Mouse (Mus musculus): Measurements from ENCODE around the gene Myl6.

The Myl6 gene

DNA sequence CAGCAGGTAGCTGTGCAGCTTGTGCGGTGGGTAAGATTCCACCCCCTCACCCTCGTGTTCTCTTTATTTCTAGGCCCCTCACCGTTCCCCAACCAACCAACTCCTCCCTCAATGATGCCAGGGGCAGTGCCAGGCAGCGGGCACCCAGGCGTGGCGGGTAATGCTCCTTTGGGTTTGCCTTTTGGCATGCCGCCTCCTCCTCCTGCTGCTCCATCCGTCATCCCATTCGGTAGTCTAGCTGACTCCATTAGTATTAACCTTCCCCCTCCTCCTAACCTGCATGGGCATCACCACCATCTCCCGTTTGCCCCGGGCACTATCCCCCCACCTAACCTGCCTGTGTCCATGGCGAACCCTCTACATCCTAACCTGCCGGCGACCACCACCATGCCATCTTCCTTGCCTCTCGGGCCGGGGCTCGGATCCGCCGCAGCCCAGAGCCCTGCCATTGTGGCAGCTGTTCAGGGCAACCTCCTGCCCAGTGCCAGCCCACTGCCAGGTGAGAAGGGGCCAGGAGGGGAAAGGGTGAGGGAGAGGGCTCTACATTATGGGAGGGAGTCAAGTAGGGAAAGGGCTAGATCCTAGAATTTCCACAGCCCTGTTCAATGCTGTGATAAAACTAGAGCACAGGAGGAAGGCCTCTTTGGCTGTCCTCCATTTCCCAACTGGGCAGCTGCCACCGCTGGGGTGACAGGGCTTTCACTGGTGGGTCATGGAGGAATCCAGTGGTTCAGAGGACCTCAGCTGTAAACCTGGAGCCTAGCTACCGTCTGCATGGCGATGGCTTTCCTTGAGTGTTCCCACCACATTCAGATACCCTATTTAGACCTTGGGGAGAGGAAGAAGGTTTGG is 5.9 kb downstream of the Myl6 start:
- DNase-seq = no peak

DNA sequence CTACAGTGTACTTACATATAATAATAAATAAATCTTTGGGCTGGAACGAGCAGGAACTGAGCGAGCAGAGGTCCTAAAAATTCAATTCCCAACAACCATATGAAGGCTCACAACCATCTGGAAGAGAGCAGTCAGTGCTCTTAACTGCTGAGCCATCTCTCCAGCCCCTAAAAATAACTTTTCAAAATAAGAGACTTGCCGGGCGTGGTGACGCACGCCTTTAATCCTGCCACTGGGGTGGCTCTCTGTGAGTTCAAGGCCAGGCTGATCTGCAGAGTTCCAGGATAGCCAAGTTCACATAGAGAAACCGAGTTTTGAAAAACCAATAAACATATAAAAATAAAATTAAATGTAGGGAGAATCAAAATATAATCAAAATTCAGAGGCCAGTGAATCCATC is 7.6 kb downstream of the Myl6 start:
- DNase-seq = no peak

DNA sequence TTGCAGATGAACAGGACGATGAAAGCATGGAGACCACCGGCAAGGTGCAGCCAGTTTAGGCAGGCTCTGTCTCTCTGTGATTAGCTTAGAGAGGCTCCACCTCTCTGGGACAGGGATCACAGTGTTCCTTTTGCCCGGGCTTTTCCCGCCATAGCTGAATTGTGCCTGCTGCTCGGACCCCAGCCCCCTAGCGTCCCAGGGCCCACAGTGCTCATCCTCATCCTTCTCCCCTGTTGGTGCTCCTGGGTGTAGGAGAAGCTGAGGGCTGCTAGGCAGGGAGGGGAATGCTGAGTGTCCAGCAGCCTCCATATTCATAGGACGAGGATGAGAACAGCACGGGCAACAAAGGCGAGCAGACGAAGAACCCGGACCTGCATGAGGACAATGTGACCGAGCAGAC is 19.6 kb downstream of the Myl6 start:
- no peak for DNase-seq

DNA sequence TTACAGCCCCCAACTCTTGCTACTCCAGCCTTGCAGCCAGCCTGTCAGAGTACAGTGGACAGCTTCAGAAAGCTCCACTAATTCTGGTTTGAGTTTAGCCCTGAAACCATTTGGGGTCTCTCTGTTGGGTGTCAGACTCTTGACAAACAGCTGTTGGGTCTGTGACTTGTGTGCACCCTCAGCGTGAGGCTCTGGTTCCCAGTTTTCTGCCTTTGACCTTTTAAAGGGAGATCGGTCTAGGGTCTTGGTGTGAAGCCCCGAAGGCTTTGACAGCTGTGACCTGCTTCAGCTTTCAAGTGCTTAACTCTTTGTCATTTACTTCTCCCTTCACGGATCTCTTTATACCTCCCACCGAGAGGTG is 33.7 kb downstream of the Myl6 start:
- DNase-seq = no peak

DNA sequence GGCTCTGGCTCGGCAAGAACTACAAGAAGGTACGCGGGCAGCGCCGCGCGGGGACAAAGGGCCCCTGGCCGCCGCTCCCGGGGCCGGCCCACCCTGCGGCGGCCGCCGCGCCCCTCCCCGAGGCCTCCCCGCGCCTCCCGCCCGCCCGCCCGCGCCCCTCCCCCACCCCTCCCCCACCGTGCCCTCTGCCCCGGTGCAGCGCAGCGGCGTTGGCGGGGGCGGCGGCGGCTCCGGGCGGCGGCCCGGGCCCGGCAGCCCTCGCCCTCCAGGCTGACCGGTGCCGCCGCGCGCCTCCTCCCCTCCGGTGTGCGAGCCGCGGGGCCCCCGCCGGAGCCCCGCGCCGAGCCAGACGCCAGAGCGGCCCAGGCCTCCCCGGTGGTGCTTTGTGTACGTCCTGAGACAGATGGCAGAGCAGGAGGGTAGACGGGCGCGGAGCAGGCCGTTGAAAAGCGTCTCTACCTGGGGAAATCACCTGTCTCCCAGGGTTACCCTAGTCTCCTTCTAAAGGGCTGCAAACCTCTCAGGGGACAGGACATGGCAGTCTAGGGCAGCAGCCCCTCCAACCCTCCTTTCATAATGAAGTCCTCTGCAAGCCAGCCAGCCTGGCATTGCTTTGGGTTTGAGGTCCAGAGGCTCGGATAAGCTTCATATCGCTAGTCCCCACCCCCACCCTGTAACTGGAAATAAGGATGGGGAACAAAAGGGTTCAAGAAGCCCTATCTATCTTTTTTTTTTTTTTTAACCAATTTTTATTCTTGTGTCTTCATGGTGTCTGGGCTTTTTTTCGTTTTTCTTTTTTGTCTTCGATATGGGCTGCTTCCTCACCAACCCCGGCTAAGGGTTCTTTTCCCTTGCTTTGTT is 34.3 kb downstream of the Myl6 start:
- peak in 1 of 2 experiments; percentile 46 for DNase-seq

DNA sequence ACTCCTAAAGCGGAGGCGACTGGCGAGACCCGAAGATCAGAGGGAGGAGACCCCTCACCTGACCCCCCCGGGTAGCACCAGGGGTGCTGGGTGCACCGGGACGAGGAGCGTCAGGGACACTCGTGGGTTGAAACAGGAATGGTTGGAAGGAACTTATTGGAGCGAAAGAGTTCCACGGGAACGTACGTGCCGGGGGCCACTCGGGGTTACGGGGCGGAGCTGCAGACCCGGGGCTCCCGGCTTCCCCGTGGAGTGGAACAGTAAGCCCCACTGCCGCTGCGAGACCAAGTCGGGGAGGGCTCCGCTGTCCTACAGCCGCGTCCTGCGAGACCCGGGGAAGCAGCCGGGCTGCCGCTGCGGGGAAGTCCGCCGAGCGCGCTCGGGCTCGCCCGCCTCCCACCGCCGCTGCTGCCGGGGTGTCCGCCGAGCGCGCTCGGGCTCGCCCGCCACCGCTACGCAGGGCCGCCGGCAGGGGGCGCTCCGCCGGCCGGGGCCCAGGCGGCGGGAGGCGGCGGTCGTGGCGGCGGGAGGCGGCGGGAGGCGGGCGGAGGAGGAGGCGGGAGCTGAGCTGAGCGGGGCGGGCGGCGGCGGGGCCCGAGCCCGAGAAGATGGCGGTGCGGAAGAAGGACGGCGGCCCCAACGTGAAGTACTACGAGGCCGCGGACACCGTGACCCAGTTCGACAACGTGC is 35.1 kb downstream of the Myl6 start, which contains the start of gene Smarcc2:
Gene Smarcc2, plus strand, starts transcription at position 530 of the 690 bp plus-strand sequence.
- DNase-seq = peak; percentile 90 to 93

DNA sequence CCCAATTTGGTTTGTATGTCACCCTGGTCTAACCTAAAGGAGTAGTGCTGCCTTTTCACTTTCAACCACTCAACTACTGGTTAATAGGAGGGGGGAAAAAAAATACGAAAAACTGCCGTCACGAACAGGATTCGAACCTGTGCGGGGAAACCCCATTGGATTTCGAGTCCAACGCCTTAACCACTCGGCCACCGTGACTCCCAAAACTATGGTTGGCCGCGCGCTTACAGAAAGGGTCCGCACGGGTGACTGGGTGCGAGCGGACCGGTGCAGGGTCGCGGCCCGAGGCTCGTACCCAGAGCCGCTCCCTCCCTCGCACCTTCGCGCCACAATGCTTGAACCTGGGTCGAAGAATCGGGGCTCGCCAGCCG is 35.6 kb downstream of the Myl6 start:
- peak; percentile 90 to 94 for DNase-seq

DNA sequence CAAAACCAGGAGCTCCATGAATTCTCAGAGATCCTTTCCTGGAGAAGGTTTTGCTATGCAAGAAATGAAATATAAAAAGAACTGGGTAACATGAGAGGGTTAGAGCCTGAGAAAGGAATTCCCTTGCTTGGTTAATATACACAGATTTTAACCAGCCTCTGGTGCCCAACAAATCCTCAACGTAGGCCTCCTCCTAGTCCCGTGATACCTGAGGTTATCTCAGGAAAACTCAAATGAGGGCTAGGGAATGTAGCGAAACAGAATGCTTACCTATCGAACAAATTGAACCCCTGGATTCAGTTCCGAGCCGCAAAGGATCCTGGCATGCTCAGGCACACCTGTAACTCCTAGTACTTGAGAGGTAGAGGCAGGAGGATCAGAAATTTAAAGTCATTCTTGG is 36.3 kb downstream of the Myl6 start:
- no peak for DNase-seq

DNA sequence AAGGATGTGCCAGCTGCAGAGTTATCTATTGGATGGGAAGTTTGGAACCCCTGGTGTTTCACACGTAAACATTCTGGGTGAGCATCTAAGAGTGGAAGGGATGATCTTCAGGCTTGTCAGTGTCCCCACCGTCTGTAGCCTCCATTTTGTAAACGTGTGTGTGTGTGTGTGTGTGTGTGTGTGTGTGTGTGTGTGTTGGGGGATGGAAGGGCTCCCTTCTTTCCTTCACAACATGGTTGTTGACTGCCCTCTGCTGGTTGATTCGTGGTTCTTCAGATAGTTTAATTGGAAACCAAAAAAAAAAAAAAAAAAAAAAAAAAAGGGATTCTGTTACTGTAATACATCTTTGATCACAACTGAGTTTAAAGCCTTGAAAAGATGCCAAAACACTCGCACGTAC is 38.7 kb downstream of the Myl6 start:
- DNase-seq = peak; percentile 38 to 82

DNA sequence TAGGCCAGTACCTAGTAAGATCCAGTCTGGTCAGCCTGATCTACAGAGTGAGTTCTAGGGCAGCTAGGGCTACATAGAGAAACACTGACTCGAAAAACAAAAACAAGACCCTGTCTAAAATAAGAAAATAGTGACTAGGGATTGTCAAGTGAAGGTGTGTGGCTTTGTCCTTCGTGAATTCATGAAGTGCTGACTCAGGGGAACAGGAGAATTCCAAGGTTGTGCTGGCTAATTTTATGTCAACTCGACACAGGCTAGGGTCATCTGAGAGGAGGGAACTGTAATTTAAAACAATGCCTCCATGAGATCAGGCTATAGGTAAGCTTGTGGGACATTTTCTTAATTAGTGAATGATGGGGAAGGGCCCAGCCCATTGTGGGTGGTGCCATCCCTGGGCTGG is 39.5 kb downstream of the Myl6 start:
- no peak for DNase-seq

DNA sequence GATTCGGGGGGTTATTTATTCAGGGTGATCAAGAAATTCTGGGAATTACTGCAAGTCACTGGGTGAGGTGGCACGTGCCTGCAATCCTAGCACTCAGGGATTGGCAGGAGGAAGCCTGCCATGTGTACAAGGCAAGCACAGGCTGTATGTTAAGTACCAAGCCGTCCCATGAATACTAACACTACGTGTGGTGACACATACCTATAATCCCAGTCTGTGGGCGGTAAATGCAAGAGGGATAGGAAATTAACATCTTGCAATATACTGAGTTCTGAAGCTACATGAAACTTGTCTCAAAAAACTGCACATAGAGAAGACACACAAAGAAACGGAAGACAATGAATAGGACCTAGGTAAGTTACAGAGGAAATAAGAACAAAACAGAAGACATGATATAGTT is 42.9 kb downstream of the Myl6 start:
- DNase-seq = no peak

DNA sequence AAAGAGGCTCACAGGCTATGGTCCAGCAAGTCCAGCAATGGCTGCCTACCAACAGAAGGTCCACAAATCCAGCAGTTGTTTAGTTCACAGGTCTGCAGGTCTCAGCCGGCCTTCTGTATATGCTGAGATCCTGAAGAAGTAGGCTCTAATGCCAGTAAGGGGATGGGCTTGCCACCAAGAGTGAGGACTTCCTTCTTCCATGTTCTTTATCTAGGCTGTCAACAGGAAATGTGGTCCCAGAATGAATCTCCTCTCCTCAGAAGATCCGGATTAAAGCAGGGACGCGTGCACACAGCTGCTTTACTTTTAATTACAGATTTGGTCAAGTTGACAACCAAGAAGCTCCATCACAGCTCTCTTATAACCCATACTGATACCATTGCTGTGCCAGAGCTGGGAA is 48.5 kb downstream of the Myl6 start:
- no peak for DNase-seq

DNA sequence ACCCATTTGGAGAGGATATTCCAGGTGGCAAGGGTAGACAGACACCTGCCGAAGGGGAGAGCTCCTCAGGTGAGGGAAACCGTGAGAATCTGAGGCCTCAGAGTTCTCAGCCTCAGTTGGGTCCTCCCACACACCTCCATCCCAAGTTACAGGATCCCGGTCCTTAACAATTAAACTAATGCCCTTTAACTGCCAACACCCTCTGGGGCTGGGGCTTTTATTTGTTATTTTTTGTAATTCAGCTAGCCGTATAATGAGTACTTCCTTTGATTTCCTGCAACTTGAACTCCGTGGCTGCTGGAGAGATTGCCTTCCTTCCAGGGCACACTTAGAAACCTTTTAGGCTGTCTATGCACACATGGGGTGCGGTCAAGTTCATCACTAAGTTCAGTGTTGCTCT is 49.6 kb downstream of the Myl6 start:
- DNase-seq = no peak

DNA sequence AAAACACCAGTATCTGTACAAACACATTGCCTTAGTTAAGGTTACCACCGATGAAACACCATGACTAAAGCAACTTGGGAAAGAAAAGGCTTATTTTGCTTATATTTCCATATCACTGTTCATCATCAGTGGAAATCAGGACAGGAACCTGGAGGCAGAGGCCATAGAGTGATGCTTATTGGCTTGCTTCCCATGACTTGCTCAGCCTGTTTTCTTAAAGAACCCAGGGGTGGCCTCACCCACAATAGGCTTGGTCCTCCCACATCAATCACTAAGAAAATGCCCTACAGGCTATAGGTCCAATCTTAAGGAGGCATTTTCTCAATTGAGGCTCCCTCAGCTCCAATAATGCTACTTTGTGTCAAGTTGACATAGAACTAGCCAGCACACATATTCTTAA is 51.2 kb downstream of the Myl6 start:
- no peak for DNase-seq

DNA sequence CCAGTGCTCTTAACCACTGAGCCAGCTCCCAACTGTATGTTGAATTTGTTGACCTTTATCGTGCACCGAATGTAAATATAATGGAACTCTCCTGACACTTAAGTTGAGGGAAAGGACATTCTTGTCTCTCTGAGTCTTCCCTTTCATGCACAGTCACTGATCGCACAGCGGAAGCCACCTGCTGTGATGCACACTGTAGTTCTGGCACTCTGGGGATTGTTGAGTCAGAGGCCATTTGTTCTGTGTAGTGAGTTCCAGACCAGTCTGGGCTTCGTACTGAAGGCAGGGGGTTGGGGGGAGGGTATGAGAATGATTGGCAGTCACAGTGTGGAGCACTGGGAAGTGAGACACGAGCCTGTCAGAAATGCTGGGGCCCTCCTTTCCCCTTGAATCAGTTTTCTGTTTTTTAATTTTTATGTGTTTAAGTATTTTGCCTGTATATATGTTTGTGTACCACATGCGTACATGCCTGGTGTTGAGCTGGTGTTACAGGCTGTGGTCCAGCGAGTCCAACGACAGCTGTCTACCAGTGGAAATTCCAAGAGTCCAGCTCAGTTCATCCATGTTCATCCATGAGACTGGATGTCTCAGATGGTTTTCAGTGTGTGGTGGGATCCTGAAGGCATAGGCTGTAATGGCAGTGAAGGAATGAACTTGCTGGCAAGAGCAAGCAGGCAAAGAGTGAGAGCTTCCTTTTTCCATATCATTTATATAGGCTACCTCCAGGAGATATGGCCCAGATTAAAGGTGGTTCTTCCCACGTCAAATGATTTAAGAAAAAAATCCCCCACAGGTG is 52.4 kb downstream of the Myl6 start:
- no peak for DNase-seq

Measured in lung, postnatal 4 days (tissue).